Comparison of ENCODE assay signal across 22 mouse cellular contexts in the genomic region with DNA sequence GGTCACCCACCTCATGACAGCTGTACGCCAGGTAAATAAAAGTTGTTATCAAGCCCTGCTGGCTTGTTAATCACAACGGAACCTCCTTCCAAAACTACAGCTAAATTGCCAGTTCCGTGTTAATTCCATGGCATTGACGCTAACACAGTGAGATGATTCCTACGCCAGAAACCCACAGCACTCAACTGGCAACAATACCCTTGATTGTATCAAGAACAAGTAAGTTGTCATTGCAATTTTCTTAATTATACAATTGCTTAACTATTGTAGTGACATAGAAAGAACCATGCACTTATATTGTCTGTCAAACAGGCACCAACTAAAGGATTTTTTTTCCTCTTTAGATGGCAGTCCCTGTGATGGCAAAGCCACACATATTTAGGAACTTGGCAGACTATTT.
"Had no signal": no experiment of that assay in that cellular context is flagged by ENCODE, and none has a peak within 500 bp of the region (broad histone marks: within the 10 kb centered on the region; RNA-seq: fewer than 3 reads in every experiment).

No protein-coding gene starts in this region.

- ATAC-seq: midbrain, embryonic 15.5 days had no signal

- H3K9ac ChIP-seq: limb, embryonic 12.5 days; limb, embryonic 15.5 days; liver, embryonic 14.5 days; liver, postnatal 0 days; lung, embryonic 14.5 days; midbrain, embryonic 12.5 days; midbrain, embryonic 15.5 days; neural tube, embryonic 12.5 days; neural tube, embryonic 15.5 days had no signal

- H3K9me3 ChIP-seq: limb, embryonic 12.5 days; limb, embryonic 15.5 days; midbrain, embryonic 12.5 days; midbrain, embryonic 15.5 days; neural tube, embryonic 12.5 days; neural tube, embryonic 15.5 days had no signal

- H3K4me2 ChIP-seq: liver, embryonic 11.5 days; neural tube, embryonic 12.5 days had no signal

- DNase-seq: kidney, postnatal 25 days; left cerebral cortex, postnatal 4 days; liver, postnatal 0 days; lung, embryonic 14.5 days; right cerebral cortex, adult 18-20 months; right cerebral cortex, postnatal 14 days; right cerebral cortex, postnatal 4 days; spleen, adult 18-20 months; thymus, adult 2 months; thymus, postnatal 14 days; thymus, postnatal 4 days had no signal

- H3K36me3 ChIP-seq: limb, embryonic 12.5 days; limb, embryonic 15.5 days; midbrain, embryonic 12.5 days; midbrain, embryonic 15.5 days; neural tube, embryonic 12.5 days; neural tube, embryonic 15.5 days had no signal

- H3K27ac ChIP-seq: kidney, postnatal 0 days; layer of hippocampus, adult 2 months; limb, embryonic 12.5 days; limb, embryonic 15.5 days; liver, embryonic 14.5 days; macrophage; midbrain, embryonic 12.5 days; midbrain, embryonic 15.5 days; neural tube, embryonic 12.5 days; neural tube, embryonic 15.5 days had no signal

- H3K4me3 ChIP-seq: layer of hippocampus, adult 2 months; limb, embryonic 12.5 days; limb, embryonic 15.5 days; midbrain, embryonic 12.5 days; midbrain, embryonic 15.5 days; neural tube, embryonic 12.5 days had no signal

- H3K27me3 ChIP-seq: limb, embryonic 12.5 days; limb, embryonic 15.5 days; neural tube, embryonic 12.5 days had no signal
